Mouse (Mus musculus) limb, embryonic 14.5 days (tissue): ENCODE results near the gene Lifr. TPM values are rescaled to one million over a fixed set of nuclear protein-coding genes. Genes with fewer than 3 reads are reported as not detected.

Source experiments
- ATAC-seq: fragments of 200-750 bp; cut with Nextera tagmentation; 2 replicates; pipeline ENCODE4 v1.8.0; 2017; ENCODE audit warnings: low read depth, moderate number of reproducible peaks, moderate TSS enrichment; ENCODE audit not compliant: low FRiP score
- DNase-seq: peaks from one replicate; pipeline ENCODE4 v3.0.0-alpha.2; 2015; ENCODE audit warnings: low spot score
- H3K27ac ChIP-seq: fragments of 300-500 bp; sonication (generic); replicated peaks from 2 replicates; pipeline ENCODE4 v1.5.1; 2014; ENCODE audit warnings: low read depth, mild to moderate bottlenecking, low read length, moderate library complexity, mixed read lengths
- H3K27me3 ChIP-seq: fragments of 300-500 bp; sonication (generic); 2 replicates; pipeline ENCODE4 v1.6.1; 2014; ENCODE audit warnings: low read length, mixed read lengths; ENCODE audit not compliant: control insufficient read depth, insufficient read depth
- H3K36me3 ChIP-seq: fragments of 300-500 bp; sonication (generic); 2 replicates; pipeline ENCODE4 v1.6.1; 2014; ENCODE audit warnings: mild to moderate bottlenecking, low read length, moderate library complexity, mixed read lengths; ENCODE audit not compliant: control insufficient read depth, insufficient read depth
- H3K4me1 ChIP-seq: fragments of 300-500 bp; sonication (generic); 2 replicates; pipeline ENCODE4 v1.6.1; 2014; ENCODE audit warnings: antibody characterized with exemption, low read length, mixed read lengths; ENCODE audit not compliant: control insufficient read depth, insufficient read depth
- H3K4me2 ChIP-seq: fragments of 300-500 bp; sonication (generic); replicated peaks from 2 replicates; pipeline ENCODE4 v1.6.1; 2014; ENCODE audit warnings: low read depth, mild to moderate bottlenecking, low read length, moderate library complexity; ENCODE audit not compliant: severe bottlenecking
- H3K4me3 ChIP-seq: fragments of 300-500 bp; sonication (generic); replicated peaks from 2 replicates; pipeline ENCODE4 v1.5.1; 2014; ENCODE audit warnings: low read length
- H3K9ac ChIP-seq: fragments of 300-500 bp; sonication (generic); 2 replicates; pipeline ENCODE4 v1.6.1; 2014; ENCODE audit warnings: mild to moderate bottlenecking, low read depth, low read length, moderate library complexity; ENCODE audit not compliant: severe bottlenecking
- H3K9me3 ChIP-seq: fragments of 300-500 bp; sonication (generic); 2 replicates; pipeline ENCODE4 v1.6.1; 2016; ENCODE audit warnings: low read length; ENCODE audit not compliant: control insufficient read depth
- POLR2A ChIP-seq: fragments of 200-500 bp; IDR thresholded peaks from 2 replicates; pipeline ENCODE4 v1.8.0; 2012; ENCODE audit warnings: inconsistent platforms, mild to moderate bottlenecking, moderate library complexity, borderline replicate concordance; ENCODE audit not compliant: insufficient read depth, insufficient read length; ENCODE audit errors: extremely low read depth
- WGBS: fragments of 180-500 bp; shearing (Covaris S2); extraction: QIAGEN DNeasy Blood & Tissue Kit; methylation state at CpG from one replicate; pipeline ENCODE4 v1.1.7; 2014; 5-methylcytosine and 5-hydroxymethylcytosine counted together
- polyA plus RNA-seq, 2 experiments: library from polyadenylated mRNA; depleted of rRNA in 1 of 2; stranded (reverse) in 1 of 2; unstranded in 1 of 2; fragments of >200 nt; fragmentation: Nextera tagmentation in 1 of 2; extraction: Ambion mirVana in 1 of 2; gene quantifications; 2 replicates each; pipeline versions ENCODE4 v1.2.1 to v1.2.3; 2012 to 2014

Gene Lifr
- polyA plus RNA-seq, 2 experiments = 15.7 to 25.2 TPM

- Histone ChIP-seq H3K27ac (no peak overlapping the region), H3K9ac (no peak overlapping the region), H3K9me3 (no peaks in the 10 kb centered on the region), H3K4me2 (no peak overlapping the region), H3K36me3 (no peaks in the 10 kb centered on the region), H3K4me1 (peaks cover 8% of the 10 kb centered on the region; the same call in 1 of the 2 replicates), H3K27me3 (no peaks in the 10 kb centered on the region), H3K4me3 (no peak overlapping the region)
- WGBS = 2% methylated on average over 5 of the region's 5 CpGs
- DNase-seq (peak; percentile 89), ATAC-seq (peak; percentile 87)
- no peak for TF ChIP-seq POLR2A
Observed at GRCm38 (mm10) chr15:7226225-7226624, 135.8 kb downstream of the Lifr start.

DNA sequence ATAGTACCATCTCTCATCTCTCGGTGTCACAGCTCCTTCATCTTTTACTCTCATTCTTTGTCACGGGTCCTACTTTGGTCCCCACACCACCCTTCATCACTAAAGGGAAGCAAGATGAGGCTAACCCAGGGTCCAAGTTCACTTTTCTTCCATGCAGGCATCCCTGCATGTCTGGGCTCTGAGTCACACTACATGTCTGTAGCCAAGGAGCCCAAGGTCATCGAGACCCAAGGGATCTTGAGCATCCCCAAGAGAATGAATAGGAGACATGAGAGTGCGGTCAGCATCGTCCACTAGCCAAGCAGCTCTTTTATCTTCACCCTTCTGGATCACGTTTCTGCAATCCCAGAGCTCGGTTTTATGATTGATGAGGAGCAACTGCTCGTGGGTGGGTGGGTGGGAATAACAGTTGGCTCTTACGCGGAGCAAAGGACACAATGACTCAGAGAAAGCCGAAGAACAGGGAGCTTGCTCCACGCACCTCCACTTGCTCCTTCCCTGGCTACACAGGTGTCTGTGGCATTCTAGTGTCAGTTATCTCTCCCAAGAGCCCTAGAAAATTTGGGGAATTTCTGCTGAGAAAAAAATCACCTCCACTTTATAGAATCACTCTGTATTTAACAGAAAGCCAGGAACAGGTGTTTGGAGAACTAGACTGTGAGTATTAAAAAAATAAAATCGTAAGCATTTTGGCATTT lies 143.1 kb downstream of the Lifr start:
- H3K4me3 ChIP-seq = no peak overlapping the region
- H3K4me2 ChIP-seq = no peak overlapping the region
- H3K36me3 ChIP-seq = no peaks in the 10 kb centered on the region
- ATAC-seq = no peak
- H3K9ac ChIP-seq = no peak overlapping the region
- no peak for TF ChIP-seq POLR2A
- no peaks in the 10 kb centered on the region for H3K9me3 ChIP-seq
- H3K4me1 ChIP-seq = no peaks in the 10 kb centered on the region
- DNase-seq = no peak
- H3K27me3 ChIP-seq = no peaks in the 10 kb centered on the region
- 75% methylated on average over 13 of the region's 13 CpGs for WGBS
- H3K27ac ChIP-seq = no peak overlapping the region

GRCm38 (mm10) chr15:7239904-7240303 lies 149.5 kb downstream of the Lifr start:
- DNase-seq (no peak), ATAC-seq (no peak)
- H3K27me3 ChIP-seq = no peaks in the 10 kb centered on the region
- no peak overlapping the region for H3K4me2 ChIP-seq
- H3K36me3 ChIP-seq = no peaks in the 10 kb centered on the region
- no peak overlapping the region for H3K4me3 ChIP-seq
- H3K9me3 ChIP-seq = no peaks in the 10 kb centered on the region
- 83% methylated on average over 11 of the region's 11 CpGs for WGBS
- H3K9ac ChIP-seq = no peak overlapping the region
- no peak overlapping the region for H3K27ac ChIP-seq
- TF ChIP-seq POLR2A = no peak
- H3K4me1 ChIP-seq = no peaks in the 10 kb centered on the region

DNA sequence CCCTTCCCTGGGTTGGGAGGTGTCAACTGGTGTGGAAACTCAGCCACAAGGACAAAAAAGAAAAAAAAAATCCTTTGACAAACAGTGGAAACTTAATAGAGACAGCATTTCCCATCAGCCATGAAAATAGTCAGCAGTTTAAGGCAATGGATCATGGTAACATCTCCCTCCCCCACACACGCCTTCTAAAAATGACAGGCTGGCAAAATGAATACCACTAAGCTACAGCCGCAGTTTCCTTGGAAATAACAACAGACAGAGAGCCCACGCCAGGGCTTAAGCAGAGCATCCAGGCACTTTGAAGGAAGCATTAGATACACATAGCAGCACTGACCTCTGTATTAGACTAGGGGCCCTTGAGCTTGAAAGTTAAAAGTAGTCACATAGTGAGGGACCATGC lies 150.5 kb downstream of the Lifr start:
- Histone ChIP-seq H3K36me3 (no peaks in the 10 kb centered on the region), H3K4me3 (no peak overlapping the region), H3K27me3 (no peaks in the 10 kb centered on the region), H3K9me3 (no peaks in the 10 kb centered on the region), H3K9ac (no peak overlapping the region), H3K4me1 (no peaks in the 10 kb centered on the region), H3K27ac (no peak overlapping the region), H3K4me2 (no peak overlapping the region)
- no peak for DNase-seq
- 80% methylated on average over 3 of the region's 3 CpGs for WGBS
- ATAC-seq = no peak
- TF ChIP-seq POLR2A = no peak

- H3K9ac ChIP-seq = no peak overlapping the region
- 70% methylated on average over 15 of the region's 15 CpGs for WGBS
- H3K4me3 ChIP-seq = no peak overlapping the region
- no peak overlapping the region for H3K4me2 ChIP-seq
- H3K4me1 ChIP-seq = no peaks in the 10 kb centered on the region
- no peak overlapping the region for H3K27ac ChIP-seq
- H3K27me3 ChIP-seq = no peaks in the 10 kb centered on the region
- no peaks in the 10 kb centered on the region for H3K36me3 ChIP-seq
- no peaks in the 10 kb centered on the region for H3K9me3 ChIP-seq
- TF ChIP-seq POLR2A = no peak
- ATAC-seq = no peak
- no peak for DNase-seq
Observed at GRCm38 (mm10) chr15:7242161-7242850, 151.9 kb downstream of the Lifr start.

Other genes starting within 250 kb of the Lifr start
- gene Osmr, start 215.6 kb upstream of the Lifr start, polyA plus RNA-seq (2012; rRNA removed) = 2.0 and 2.1 TPM in 2 replicates
- 1.2 and 2.0 TPM in 2 replicates for gene Osmr, start 215.6 kb upstream of the Lifr start, polyA plus RNA-seq (2014; fragmentation: Nextera tagmentation; extraction: Ambion mirVana)